Mouse (Mus musculus): ENCODE measurements around the gene Scd3. TPM values are rescaled to one million over a fixed set of nuclear protein-coding genes. Genes with fewer than 3 reads are reported as not detected.

Gene Scd3
- polyA plus RNA-seq, 1 experiment from 2014 or later: 0.66 TPM

DNA sequence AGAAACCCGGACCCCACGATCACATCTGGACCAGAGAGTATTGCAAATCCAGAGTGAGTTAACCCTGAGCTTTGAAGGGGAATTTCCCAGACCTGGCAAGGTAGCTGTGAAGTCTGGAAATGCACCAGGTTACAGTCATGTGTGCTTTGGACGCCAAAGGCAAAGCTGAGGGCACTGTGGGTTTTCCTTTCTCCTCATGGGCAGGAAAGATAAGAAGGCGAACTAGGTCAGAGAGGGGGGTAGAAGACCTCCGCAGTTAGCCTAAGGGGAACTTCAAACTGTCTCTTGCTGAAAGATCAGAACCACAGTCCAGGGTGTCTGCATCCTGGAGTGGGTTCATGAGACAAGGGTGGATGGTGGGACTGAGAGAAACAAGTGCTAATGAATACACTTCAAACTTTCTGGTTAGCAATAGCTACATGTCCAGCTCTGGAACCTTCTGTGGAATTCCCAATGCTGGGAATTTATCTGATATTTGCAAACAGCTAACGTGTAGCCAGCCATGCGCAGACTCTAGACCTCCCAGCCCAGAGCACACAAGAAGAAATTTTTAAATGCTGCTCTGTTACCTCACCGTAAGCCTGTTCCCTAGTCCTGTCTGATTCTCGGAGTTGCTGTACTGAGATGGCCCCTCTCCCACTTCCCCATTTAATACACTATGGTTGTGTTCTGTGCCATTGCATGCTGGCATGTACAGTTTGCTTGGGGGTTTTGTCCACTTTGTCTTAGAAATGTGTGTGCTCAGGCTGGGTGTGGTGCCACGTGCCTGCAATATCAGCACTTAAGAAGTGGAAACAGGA lies 5.8 kb upstream of the Scd3 start:
- Histone ChIP-seq H3K9ac (no peak overlapping the region), H3K36me3 (no peaks in the 10 kb centered on the region), H3K4me1 (no peaks in the 10 kb centered on the region), H3K27me3 (no peaks in the 10 kb centered on the region), H3K9me3 (replicated peaks) (no peaks in the 10 kb centered on the region), H3K4me3 (replicated peaks) (no peak overlapping the region), H3K4me2 (no peak overlapping the region), H3K27ac (no peak overlapping the region)
- 85% methylated on average over 10 of the region's 10 CpGs for WGBS
- ATAC-seq (replicated peaks; ENCODE audit: low FRiP score): no peak

GRCm38 (mm10) chr19:44198494-44198893 lies 4.6 kb upstream of the Scd3 start:
- WGBS: 90% methylated on average over 6 of the region's 6 CpGs
- Histone ChIP-seq H3K27ac (no peak overlapping the region), H3K4me2 (no peak overlapping the region), H3K9me3 (replicated peaks) (no peaks in the 10 kb centered on the region), H3K36me3 (no peaks in the 10 kb centered on the region), H3K27me3 (no peaks in the 10 kb centered on the region), H3K4me1 (no peaks in the 10 kb centered on the region), H3K9ac (no peak overlapping the region), H3K4me3 (replicated peaks) (no peak overlapping the region)
- ATAC-seq (replicated peaks; ENCODE audit: low FRiP score): no peak

DNA sequence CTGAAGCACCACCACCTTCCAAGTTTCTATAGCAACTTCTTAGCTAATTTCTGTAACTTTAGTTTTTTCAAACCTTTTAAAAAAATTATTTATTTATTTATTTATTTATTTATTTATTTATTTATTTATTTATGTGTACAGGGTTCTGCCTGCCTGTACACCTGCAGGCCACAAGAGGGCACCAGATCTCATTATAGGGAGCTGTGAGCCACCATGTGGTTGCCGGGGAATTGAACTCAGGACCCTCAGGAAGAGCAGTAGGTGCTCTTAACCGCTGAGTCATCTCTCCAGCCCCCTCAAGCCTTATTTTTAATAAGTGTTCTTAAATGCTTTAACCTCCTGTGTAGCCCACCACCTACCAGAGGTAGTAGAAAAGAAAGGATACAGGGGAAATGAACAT lies 4.1 kb upstream of the Scd3 start:
- no peak overlapping the region for H3K9ac ChIP-seq
- no peak for ATAC-seq (replicated peaks; ENCODE audit: low FRiP score)
- H3K27ac ChIP-seq: no peak overlapping the region
- H3K36me3 ChIP-seq: no peaks in the 10 kb centered on the region
- H3K4me2 ChIP-seq: no peak overlapping the region
- no peaks in the 10 kb centered on the region for H3K4me1 ChIP-seq
- no peak overlapping the region for H3K4me3 ChIP-seq (replicated peaks)
- no peaks in the 10 kb centered on the region for H3K9me3 ChIP-seq (replicated peaks)
- 68% methylated on average over 2 of the region's 2 CpGs for WGBS
- no peaks in the 10 kb centered on the region for H3K27me3 ChIP-seq

DNA sequence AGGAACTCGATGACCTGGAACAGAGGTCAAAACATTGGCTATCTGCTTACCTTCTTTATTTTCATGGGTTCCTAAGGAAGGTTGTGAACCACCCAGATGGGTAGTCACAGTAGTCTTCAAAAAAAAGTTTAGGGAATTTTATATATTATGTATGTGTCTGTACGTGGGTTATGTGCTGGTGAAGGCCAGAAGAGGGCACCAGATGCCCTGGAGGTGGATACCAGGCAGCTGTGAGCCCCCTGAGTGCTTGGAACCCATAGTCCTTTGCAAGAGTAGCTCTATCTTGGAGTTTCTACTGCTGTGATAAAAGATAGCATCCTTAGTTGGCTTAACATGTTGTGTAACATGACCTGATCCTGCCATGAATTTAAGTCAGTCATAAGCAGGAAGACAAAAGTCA lies 4.0 kb downstream of the Scd3 start:
- no peak for ATAC-seq (replicated peaks; ENCODE audit: low FRiP score)
- H3K36me3 ChIP-seq: no peaks in the 10 kb centered on the region
- 67% methylated on average over 2 of the region's 2 CpGs for WGBS
- H3K9me3 ChIP-seq (replicated peaks): no peaks in the 10 kb centered on the region
- H3K4me3 ChIP-seq (replicated peaks): no peak overlapping the region
- H3K4me1 ChIP-seq: no peaks in the 10 kb centered on the region
- H3K4me2 ChIP-seq: no peak overlapping the region
- H3K9ac ChIP-seq: no peak overlapping the region
- H3K27ac ChIP-seq: no peak overlapping the region
- no peaks in the 10 kb centered on the region for H3K27me3 ChIP-seq

DNA sequence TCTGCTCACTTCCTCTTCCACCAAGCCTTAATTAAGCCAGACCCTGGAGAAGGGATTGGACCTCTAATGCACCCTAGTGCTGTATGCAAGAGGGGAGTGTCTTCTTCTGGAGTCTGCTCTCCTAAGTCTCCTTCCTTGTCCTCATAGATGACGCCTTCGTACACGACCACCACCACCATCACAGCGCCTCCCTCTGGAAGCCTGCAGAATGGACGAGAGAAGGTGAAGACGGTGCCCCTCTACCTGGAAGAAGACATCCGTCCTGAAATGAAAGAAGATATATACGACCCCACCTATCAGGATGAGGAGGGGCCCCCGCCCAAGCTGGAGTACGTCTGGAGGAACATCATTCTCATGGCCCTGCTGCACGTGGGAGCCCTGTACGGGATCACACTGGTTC lies 12.2 kb downstream of the Scd3 start:
- ATAC-seq (replicated peaks; ENCODE audit: low FRiP score): no peak
- no peaks in the 10 kb centered on the region for H3K36me3 ChIP-seq
- no peak overlapping the region for H3K4me3 ChIP-seq (replicated peaks)
- no peak overlapping the region for H3K27ac ChIP-seq
- no peak overlapping the region for H3K9ac ChIP-seq
- H3K9me3 ChIP-seq (replicated peaks): no peaks in the 10 kb centered on the region
- H3K4me1 ChIP-seq: no peaks in the 10 kb centered on the region
- H3K27me3 ChIP-seq: 0 out of 2 replicates have a peak, but pooled peaks cover 4% of the 10 kb centered on the region
- 71% methylated on average over 12 of the region's 12 CpGs for WGBS
- no peak overlapping the region for H3K4me2 ChIP-seq

DNA sequence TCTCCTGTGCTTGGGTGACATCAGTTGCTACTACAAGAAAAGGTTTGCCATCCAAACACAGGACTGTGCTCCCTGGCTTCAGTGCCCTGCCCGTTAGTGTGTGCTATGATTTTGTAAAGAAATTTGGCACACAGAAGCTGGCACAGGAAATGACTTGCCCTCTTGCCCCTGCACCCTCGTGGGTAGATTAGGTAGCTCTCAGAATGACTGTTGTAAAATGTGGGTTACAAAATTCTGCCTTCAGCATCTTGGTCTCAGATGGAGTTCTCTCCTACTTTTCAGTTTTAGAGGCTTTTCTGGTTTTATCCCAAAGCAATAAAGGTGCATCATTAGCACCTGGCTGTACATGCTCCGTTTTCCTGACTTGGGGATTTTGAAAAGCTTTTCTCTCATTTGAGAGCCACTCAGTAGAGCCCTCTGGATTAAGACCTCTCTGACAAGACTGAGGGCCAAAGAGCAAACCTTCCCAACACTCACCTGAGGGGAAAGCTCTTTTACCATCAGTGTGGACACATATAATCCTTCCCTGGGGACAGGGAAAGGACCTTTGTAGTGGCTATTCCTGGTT lies 15.0 kb downstream of the Scd3 start:
- Histone ChIP-seq H3K27me3 (0 out of 2 replicates have a peak, but pooled peaks cover 4% of the 10 kb centered on the region), H3K27ac (no peak overlapping the region), H3K9me3 (replicated peaks) (no peaks in the 10 kb centered on the region), H3K4me2 (no peak overlapping the region), H3K36me3 (no peaks in the 10 kb centered on the region), H3K9ac (no peak overlapping the region), H3K4me3 (replicated peaks) (no peak overlapping the region), H3K4me1 (no peaks in the 10 kb centered on the region)
- 60% methylated on average over 3 of the region's 3 CpGs for WGBS
- ATAC-seq (replicated peaks; ENCODE audit: low FRiP score): no peak

DNA sequence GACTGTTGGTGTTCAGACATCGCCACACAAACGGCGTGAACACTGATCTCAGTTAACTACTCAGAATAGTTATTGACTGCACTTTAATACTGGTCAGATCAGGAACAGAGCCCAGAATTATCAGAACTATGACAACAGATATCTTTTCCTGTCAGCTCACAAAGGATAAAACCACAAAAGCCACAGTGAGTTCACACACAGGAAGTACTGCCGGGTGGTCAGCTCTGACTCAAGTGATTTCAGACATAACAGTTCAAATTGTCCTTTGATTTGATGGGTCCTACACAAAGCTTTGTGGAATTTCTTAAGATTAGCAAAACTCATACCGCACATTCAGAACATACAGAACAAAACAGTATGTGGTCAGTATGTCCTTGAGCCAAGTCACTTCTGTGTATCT lies 22.7 kb downstream of the Scd3 start:
- Histone ChIP-seq H3K9me3 (replicated peaks) (no peaks in the 10 kb centered on the region), H3K27ac (no peak overlapping the region), H3K36me3 (no peaks in the 10 kb centered on the region), H3K4me1 (no peaks in the 10 kb centered on the region), H3K27me3 (0 out of 2 replicates have a peak, but pooled peaks cover 2% of the 10 kb centered on the region), H3K4me3 (replicated peaks) (no peak overlapping the region), H3K9ac (no peak overlapping the region), H3K4me2 (no peak overlapping the region)
- ATAC-seq (replicated peaks; ENCODE audit: low FRiP score): no peak
- WGBS: 83% methylated on average over 5 of the region's 5 CpGs

DNA sequence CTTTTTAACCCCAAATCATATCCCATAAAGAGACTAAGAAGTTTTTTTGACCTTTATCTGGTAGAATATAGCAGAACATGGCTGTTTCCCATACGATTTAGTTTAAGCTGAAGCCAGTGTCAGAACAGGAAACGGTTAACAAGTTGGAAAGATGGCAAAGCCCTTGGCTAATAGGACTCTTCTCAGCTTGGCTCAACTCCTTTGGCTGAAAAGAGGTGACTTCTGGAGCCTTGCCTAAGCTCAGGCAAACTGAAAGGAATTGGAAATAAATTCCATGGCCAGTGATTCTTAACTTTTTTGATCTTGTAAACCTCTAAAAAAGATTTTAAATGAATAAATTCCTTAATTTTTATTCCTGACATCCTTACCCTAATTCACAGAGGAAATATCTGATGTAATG lies 26.7 kb downstream of the Scd3 start:
- H3K4me2 ChIP-seq: no peak overlapping the region
- no peaks in the 10 kb centered on the region for H3K4me1 ChIP-seq
- no peaks in the 10 kb centered on the region for H3K9me3 ChIP-seq (replicated peaks)
- no peaks in the 10 kb centered on the region for H3K36me3 ChIP-seq
- no peak for ATAC-seq (replicated peaks; ENCODE audit: low FRiP score)
- H3K9ac ChIP-seq: no peak overlapping the region
- H3K27ac ChIP-seq: no peak overlapping the region
- 73% methylated on average over 2 of the region's 2 CpGs for WGBS
- 0 out of 2 replicates have a peak, but pooled peaks cover 2% of the 10 kb centered on the region for H3K27me3 ChIP-seq
- H3K4me3 ChIP-seq (replicated peaks): no peak overlapping the region

GRCm38 (mm10) chr19:44230212-44230611 lies 27.1 kb downstream of the Scd3 start:
- 81% methylated on average over 3 of the region's 3 CpGs for WGBS
- no peak for ATAC-seq (replicated peaks; ENCODE audit: low FRiP score)

GRCm38 (mm10) chr19:44231608-44232151 lies 28.6 kb downstream of the Scd3 start:
- Histone ChIP-seq H3K27ac (no peak overlapping the region), H3K4me2 (no peak overlapping the region), H3K4me1 (no peaks in the 10 kb centered on the region), H3K4me3 (replicated peaks) (no peak overlapping the region), H3K27me3 (0 out of 2 replicates have a peak, but pooled peaks cover 2% of the 10 kb centered on the region), H3K9me3 (replicated peaks) (no peaks in the 10 kb centered on the region), H3K9ac (no peak overlapping the region), H3K36me3 (no peaks in the 10 kb centered on the region)
- ATAC-seq (replicated peaks; ENCODE audit: low FRiP score): no peak
- WGBS: 82% methylated on average over 4 of the region's 4 CpGs

More at GRCm38 (mm10) chr19:44230212-44230611, 27.1 kb downstream of the Scd3 start:
- Histone ChIP-seq H3K27ac (no peak overlapping the region), H3K27me3 (0 out of 2 replicates have a peak, but pooled peaks cover 2% of the 10 kb centered on the region), H3K36me3 (no peaks in the 10 kb centered on the region), H3K9me3 (replicated peaks) (no peaks in the 10 kb centered on the region), H3K9ac (no peak overlapping the region), H3K4me2 (no peak overlapping the region), H3K4me3 (replicated peaks) (no peak overlapping the region), H3K4me1 (no peaks in the 10 kb centered on the region)

DNA sequence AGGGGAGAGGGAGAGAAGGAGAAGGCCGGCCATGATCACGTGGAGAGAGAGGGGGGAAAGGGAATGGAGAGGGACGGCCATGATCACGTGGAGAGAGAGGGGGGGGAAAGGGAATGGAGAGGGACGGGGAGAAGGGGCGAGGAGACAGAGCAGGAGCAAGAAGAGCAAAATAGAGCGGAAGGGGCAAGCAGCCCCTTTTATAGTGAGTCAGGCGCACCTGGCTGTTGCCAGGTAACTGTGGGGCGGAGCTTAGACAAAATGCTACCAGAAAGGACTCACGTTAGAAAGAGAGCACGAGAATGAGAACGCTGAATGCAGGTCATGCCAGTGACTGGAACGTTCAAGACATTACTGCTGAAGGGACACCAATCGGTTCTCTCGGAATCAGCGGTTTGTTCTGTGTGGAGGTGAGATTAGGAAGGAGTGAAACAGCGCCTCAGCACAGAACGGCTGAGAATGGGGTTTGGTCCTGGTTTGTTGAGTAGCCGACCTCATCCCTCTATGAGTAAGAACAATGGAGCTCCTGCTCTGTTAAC lies 34.5 kb downstream of the Scd3 start:
- Histone ChIP-seq H3K36me3 (no peaks in the 10 kb centered on the region), H3K4me1 (no peaks in the 10 kb centered on the region), H3K9me3 (replicated peaks) (no peaks in the 10 kb centered on the region), H3K9ac (no peak overlapping the region), H3K27me3 (no peaks in the 10 kb centered on the region), H3K4me3 (replicated peaks) (peak overlapping the region; percentile 19), H3K27ac (no peak overlapping the region), H3K4me2 (peak overlapping the region; percentile 53)
- 12% methylated on average over 19 of the region's 19 CpGs for WGBS
- ATAC-seq (replicated peaks; ENCODE audit: low FRiP score): no peak

GRCm38 (mm10) chr19:44238906-44239305 lies 35.8 kb downstream of the Scd3 start:
- no peak overlapping the region for H3K4me3 ChIP-seq (replicated peaks)
- H3K36me3 ChIP-seq: no peaks in the 10 kb centered on the region
- no peaks in the 10 kb centered on the region for H3K9me3 ChIP-seq (replicated peaks)
- ATAC-seq (replicated peaks; ENCODE audit: low FRiP score): no peak
- H3K9ac ChIP-seq: no peak overlapping the region
- H3K27me3 ChIP-seq: no peaks in the 10 kb centered on the region
- no peaks in the 10 kb centered on the region for H3K4me1 ChIP-seq
- H3K4me2 ChIP-seq: no peak overlapping the region
- H3K27ac ChIP-seq: no peak overlapping the region
- WGBS: 80% methylated on average over 2 of the region's 2 CpGs
